Mouse (Mus musculus) liver, adult 2 months (tissue): Measurements from ENCODE around the gene Tomm7.

Experiments used
- CTCF ChIP-seq: fragments of 200-500 bp; IDR thresholded peaks from 2 replicates; pipeline ENCODE4 v1.5.1; 2011; ENCODE audit warnings: low read depth, low read length, control low read depth
- POLR2A ChIP-seq: fragments of 200-500 bp; IDR thresholded peaks from 2 replicates; pipeline ENCODE4 v1.6.1; 2011; ENCODE audit warnings: low read length, control low read depth; ENCODE audit not compliant: insufficient read depth; ENCODE audit errors: extremely low read depth

GRCm38 (mm10) chr5:23830897-23831752, 12.8 kb downstream of the Tomm7 start:
- TF ChIP-seq CTCF (no peak), POLR2A (no peak)
